Mouse (Mus musculus) liver, embryonic 12.5 days (tissue): ENCODE results near the gene Gnai1. TPM values are rescaled to one million over a fixed set of nuclear protein-coding genes. Genes with fewer than 3 reads are reported as not detected.

ENCODE experiments used
- ATAC-seq: fragments of 200-750 bp; cut with Nextera tagmentation; 2 replicates; pipeline ENCODE4 v1.8.0; 2017; ENCODE audit warnings: moderate number of reproducible peaks, mild to moderate bottlenecking, moderate library complexity
- H3K27ac ChIP-seq: fragments of 300-500 bp; sonication (generic); 2 replicates; pipeline ENCODE4 v1.5.1; 2016; ENCODE audit warnings: mild to moderate bottlenecking
- H3K27me3 ChIP-seq: fragments of 300-500 bp; sonication (generic); replicated peaks from 2 replicates; pipeline ENCODE4 v1.6.1; 2016; ENCODE audit warnings: mild to moderate bottlenecking, moderate library complexity
- H3K36me3 ChIP-seq: fragments of 300-500 bp; sonication (generic); 2 replicates; pipeline ENCODE4 v1.6.1; 2016; ENCODE audit warnings: mild to moderate bottlenecking, moderate library complexity
- H3K4me1 ChIP-seq: fragments of 300-500 bp; sonication (generic); 2 replicates; pipeline ENCODE4 v1.6.1; 2016
- H3K4me2 ChIP-seq: fragments of 300-500 bp; sonication (generic); 2 replicates; pipeline ENCODE4 v1.6.1; 2016; ENCODE audit warnings: mild to moderate bottlenecking, moderate library complexity
- H3K4me3 ChIP-seq: fragments of 300-500 bp; sonication (generic); 2 replicates; pipeline ENCODE4 v1.5.1; 2016; ENCODE audit warnings: mild to moderate bottlenecking, moderate library complexity
- H3K9ac ChIP-seq: fragments of 300-500 bp; sonication (generic); 2 replicates; pipeline ENCODE4 v1.6.1; 2016; ENCODE audit warnings: mild to moderate bottlenecking, moderate library complexity
- H3K9me3 ChIP-seq: fragments of 300-500 bp; sonication (generic); replicated peaks from 2 replicates; pipeline ENCODE4 v1.6.1; 2016; ENCODE audit warnings: mild to moderate bottlenecking, moderate library complexity
- WGBS: fragments of 180-500 bp; shearing (Covaris S2); methylation state at CpG from one replicate; pipeline ENCODE4 v1.1.7; 2016; ENCODE audit not compliant: insufficient replicate concordance; 5-methylcytosine and 5-hydroxymethylcytosine counted together
- polyA plus RNA-seq: library from polyadenylated mRNA; unstranded; fragments of >200 nt; fragmentation: Nextera tagmentation; extraction: Ambion mirVana; gene quantifications from 2 replicates; pipeline ENCODE4 v1.2.1, GENCODE M21; 2016

The Gnai1 gene
- polyA plus RNA-seq, 1 experiment from 2014 or later: 4.2 TPM

DNA sequence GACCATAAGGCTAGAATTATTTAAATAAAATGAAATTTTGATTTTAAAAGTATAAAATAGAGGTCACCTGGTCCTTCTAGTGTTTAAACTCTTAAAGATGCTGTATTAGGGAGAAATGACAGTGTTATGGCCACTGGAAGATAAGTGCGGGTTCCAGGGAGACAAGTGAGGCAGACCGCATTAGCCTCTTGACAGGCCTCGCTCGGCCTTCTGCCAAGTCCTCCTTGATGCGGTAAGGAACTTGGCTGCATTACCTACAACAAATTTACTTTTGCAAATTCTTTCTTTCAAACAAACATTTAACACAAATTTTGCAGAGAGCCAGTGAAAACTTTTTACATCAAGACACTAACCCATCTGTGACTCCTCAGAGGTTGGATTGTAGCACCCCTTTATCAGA, 27.9 kb downstream of the Gnai1 start:
- 82% methylated on average over 5 of the region's 5 CpGs for WGBS
- Histone ChIP-seq H3K9me3 (no peaks in the 10 kb centered on the region), H3K27ac (no peak overlapping the region), H3K4me2 (no peak overlapping the region), H3K27me3 (no peaks in the 10 kb centered on the region), H3K36me3 (no peaks in the 10 kb centered on the region), H3K4me3 (no peak overlapping the region), H3K9ac (no peak overlapping the region), H3K4me1 (no peaks in the 10 kb centered on the region)
- no peak for ATAC-seq

GRCm38 (mm10) chr5:18330726-18331125, 29.4 kb downstream of the Gnai1 start:
- Histone ChIP-seq H3K9me3 (no peaks in the 10 kb centered on the region), H3K27ac (no peak overlapping the region), H3K4me1 (no peaks in the 10 kb centered on the region), H3K4me2 (no peak overlapping the region), H3K9ac (no peak overlapping the region), H3K4me3 (no peak overlapping the region), H3K27me3 (no peaks in the 10 kb centered on the region), H3K36me3 (no peaks in the 10 kb centered on the region)
- WGBS: 66% methylated on average over 8 of the region's 8 CpGs
- ATAC-seq: no peak

- no peak for ATAC-seq
- Histone ChIP-seq H3K27me3 (no peaks in the 10 kb centered on the region), H3K36me3 (no peaks in the 10 kb centered on the region), H3K4me1 (no peaks in the 10 kb centered on the region), H3K9ac (no peak overlapping the region), H3K9me3 (no peaks in the 10 kb centered on the region), H3K27ac (no peak overlapping the region), H3K4me2 (no peak overlapping the region), H3K4me3 (no peak overlapping the region)
- 77% methylated on average over 6 of the region's 6 CpGs for WGBS
Measured at GRCm38 (mm10) chr5:18326159-18326558, 34.0 kb downstream of the Gnai1 start.

DNA sequence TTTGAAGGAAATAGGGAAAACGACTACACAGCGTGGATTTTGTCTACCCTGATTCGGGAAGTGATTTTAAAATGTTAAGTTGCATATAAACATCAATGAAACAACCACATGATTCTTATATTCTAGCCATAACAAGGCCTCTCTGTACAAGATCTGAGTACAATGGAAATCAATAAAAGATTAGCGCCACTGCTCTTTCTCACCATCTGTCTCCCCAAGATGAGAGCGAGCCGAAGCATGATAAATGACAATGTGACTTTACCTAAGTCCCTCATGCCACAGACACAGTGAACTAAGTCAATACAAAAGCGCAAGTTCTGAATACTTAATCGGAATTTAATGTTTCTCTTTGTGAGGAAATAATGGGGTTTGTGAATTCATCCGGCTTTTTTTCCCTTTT, 36.6 kb downstream of the Gnai1 start:
- Histone ChIP-seq H3K27ac (no peak overlapping the region), H3K36me3 (no peaks in the 10 kb centered on the region), H3K4me3 (no peak overlapping the region), H3K4me1 (no peaks in the 10 kb centered on the region), H3K4me2 (no peak overlapping the region), H3K9ac (no peak overlapping the region), H3K27me3 (no peaks in the 10 kb centered on the region), H3K9me3 (no peaks in the 10 kb centered on the region)
- WGBS: 72% methylated on average over 9 of the region's 9 CpGs
- no peak for ATAC-seq

GRCm38 (mm10) chr5:18321661-18322060, 38.5 kb downstream of the Gnai1 start:
- H3K9ac ChIP-seq: no peak overlapping the region
- no peak overlapping the region for H3K4me2 ChIP-seq
- H3K27ac ChIP-seq: no peak overlapping the region
- no peak for ATAC-seq
- H3K9me3 ChIP-seq: no peaks in the 10 kb centered on the region
- no peaks in the 10 kb centered on the region for H3K4me1 ChIP-seq
- no peaks in the 10 kb centered on the region for H3K36me3 ChIP-seq
- WGBS: 59% methylated on average over 3 of the region's 3 CpGs
- no peaks in the 10 kb centered on the region for H3K27me3 ChIP-seq
- H3K4me3 ChIP-seq: no peak overlapping the region

- no peaks in the 10 kb centered on the region for H3K9me3 ChIP-seq
- H3K4me1 ChIP-seq: no peaks in the 10 kb centered on the region
- 46% methylated on average over 4 of the region's 4 CpGs for WGBS
- H3K27me3 ChIP-seq: no peaks in the 10 kb centered on the region
- no peak overlapping the region for H3K27ac ChIP-seq
- no peaks in the 10 kb centered on the region for H3K36me3 ChIP-seq
- no peak overlapping the region for H3K4me2 ChIP-seq
- ATAC-seq: no peak
- H3K9ac ChIP-seq: no peak overlapping the region
- no peak overlapping the region for H3K4me3 ChIP-seq
Measured at GRCm38 (mm10) chr5:18318846-18319245, 41.3 kb downstream of the Gnai1 start.

GRCm38 (mm10) chr5:18307229-18307804, 52.8 kb downstream of the Gnai1 start:
- H3K4me1 ChIP-seq: no peaks in the 10 kb centered on the region
- WGBS: 25% methylated on average over 1 of the region's 1 CpGs
- H3K36me3 ChIP-seq: no peaks in the 10 kb centered on the region

DNA sequence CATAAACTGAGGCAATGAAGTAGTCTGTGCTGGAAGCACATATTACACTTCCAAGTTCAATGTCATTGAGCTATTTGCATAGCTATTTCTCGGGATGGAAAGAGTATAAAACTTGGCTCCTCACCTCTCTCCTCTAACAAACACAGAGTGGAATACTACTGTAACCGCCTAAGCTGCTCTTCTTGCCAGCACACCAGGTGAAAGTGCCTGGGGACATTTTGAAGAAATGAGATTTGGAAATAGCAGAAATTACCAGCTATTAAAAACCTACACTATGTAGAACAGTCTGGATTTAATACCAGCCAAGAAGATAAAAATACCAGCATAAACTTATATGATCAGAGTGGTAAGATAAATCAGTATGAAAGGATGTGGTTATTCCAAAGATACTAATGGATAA, 63.6 kb downstream of the Gnai1 start:
- no peak overlapping the region for H3K27ac ChIP-seq
- H3K9me3 ChIP-seq: no peaks in the 10 kb centered on the region
- no peaks in the 10 kb centered on the region for H3K36me3 ChIP-seq
- no peak overlapping the region for H3K4me2 ChIP-seq
- 51% methylated on average over 2 of the region's 2 CpGs for WGBS
- no peaks in the 10 kb centered on the region for H3K4me1 ChIP-seq
- no peak overlapping the region for H3K9ac ChIP-seq
- no peaks in the 10 kb centered on the region for H3K27me3 ChIP-seq
- no peak for ATAC-seq
- H3K4me3 ChIP-seq: no peak overlapping the region

More at GRCm38 (mm10) chr5:18307229-18307804, 52.8 kb downstream of the Gnai1 start:
- no peak overlapping the region for H3K9ac ChIP-seq
- H3K4me2 ChIP-seq: no peak overlapping the region
- ATAC-seq: no peak
- H3K27ac ChIP-seq: no peak overlapping the region
- no peaks in the 10 kb centered on the region for H3K9me3 ChIP-seq
- no peak overlapping the region for H3K4me3 ChIP-seq
- H3K27me3 ChIP-seq: no peaks in the 10 kb centered on the region

DNA sequence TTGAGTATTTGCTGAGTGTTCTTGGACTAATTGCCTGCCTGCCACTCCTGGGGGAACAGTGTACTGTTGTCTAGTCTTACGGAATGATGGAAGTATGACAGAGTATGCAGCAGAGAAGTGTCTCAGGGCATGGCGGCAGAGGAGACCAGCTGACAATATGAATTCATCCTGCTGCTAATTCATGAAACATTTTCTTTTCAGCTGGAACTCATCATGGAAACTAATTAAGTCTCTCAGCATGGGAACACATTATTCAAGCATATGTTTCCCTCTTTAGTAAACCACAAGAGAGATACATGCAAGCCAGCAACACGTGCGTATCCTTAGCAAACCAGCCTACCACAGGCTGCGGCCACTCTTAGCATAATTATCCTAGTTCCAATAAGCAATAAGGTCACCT, 67.4 kb downstream of the Gnai1 start:
- no peak for ATAC-seq
- H3K9ac ChIP-seq: no peak overlapping the region
- WGBS: 82% methylated on average over 5 of the region's 5 CpGs

DNA sequence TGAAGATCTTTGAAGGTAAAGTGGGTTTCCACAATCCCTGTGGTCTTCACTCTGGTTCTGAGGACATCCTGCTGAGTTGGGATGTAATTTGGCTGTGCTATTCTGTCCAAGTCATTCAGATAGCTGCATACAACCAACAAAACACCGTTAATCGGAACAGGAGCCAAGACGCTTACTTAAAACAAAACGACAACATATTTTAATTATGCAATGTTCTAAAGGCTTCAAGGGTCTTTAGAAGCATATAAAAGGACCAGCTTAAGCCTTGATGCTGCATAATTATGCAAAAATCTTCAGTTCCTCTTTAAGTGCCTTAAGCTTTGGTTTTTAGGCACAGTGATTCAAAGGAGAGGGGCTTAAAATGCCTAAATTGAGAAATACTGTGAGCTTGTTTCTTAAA, 70.6 kb downstream of the Gnai1 start:
- no peak overlapping the region for H3K27ac ChIP-seq
- no peak overlapping the region for H3K9ac ChIP-seq
- H3K4me2 ChIP-seq: no peak overlapping the region
- 68% methylated on average over 4 of the region's 4 CpGs for WGBS
- peaks cover 6% of the 10 kb centered on the region; the same call in 1 of the 2 replicates for H3K9me3 ChIP-seq
- H3K4me1 ChIP-seq: no peaks in the 10 kb centered on the region
- ATAC-seq: no peak
- peaks cover 6% of the 10 kb centered on the region; the same call in 1 of the 2 replicates for H3K36me3 ChIP-seq
- no peak overlapping the region for H3K4me3 ChIP-seq
- no peaks in the 10 kb centered on the region for H3K27me3 ChIP-seq

More for the DNA sequence above, 67.4 kb downstream of the Gnai1 start:
- Histone ChIP-seq H3K27ac (no peak overlapping the region), H3K4me1 (no peaks in the 10 kb centered on the region), H3K9me3 (no peaks in the 10 kb centered on the region), H3K27me3 (no peaks in the 10 kb centered on the region), H3K4me3 (no peak overlapping the region), H3K4me2 (no peak overlapping the region), H3K36me3 (no peaks in the 10 kb centered on the region)

- Histone ChIP-seq H3K9me3 (peaks cover 6% of the 10 kb centered on the region; the same call in 1 of the 2 replicates), H3K4me2 (no peak overlapping the region), H3K9ac (no peak overlapping the region), H3K36me3 (peaks cover 6% of the 10 kb centered on the region; the same call in 1 of the 2 replicates), H3K27ac (no peak overlapping the region), H3K4me1 (no peaks in the 10 kb centered on the region), H3K27me3 (no peaks in the 10 kb centered on the region), H3K4me3 (no peak overlapping the region)
- ATAC-seq: no peak
- WGBS: 77% methylated on average over 7 of the region's 7 CpGs
Measured at GRCm38 (mm10) chr5:18288694-18289093, 71.5 kb downstream of the Gnai1 start.

DNA sequence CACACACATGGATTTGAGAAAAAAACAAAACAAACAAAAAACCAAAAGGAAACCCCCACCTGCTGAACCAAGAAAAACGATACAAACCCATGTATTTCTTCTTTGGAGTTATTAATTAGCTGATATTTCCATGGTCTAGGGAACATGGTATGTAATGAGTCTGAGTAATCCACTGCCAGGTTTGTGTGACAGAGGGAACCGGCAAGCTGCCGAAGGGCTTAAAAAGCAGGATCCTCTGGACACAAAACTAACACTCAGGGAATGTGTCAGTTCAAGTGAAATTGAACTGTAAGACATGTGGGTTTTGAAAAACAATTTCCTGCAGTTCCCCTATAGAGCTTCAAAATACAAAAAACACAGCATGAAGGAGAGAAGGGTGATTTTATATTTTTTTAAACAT, 72.1 kb downstream of the Gnai1 start:
- 68% methylated on average over 3 of the region's 3 CpGs for WGBS
- peaks cover 6% of the 10 kb centered on the region; the same call in 1 of the 2 replicates for H3K36me3 ChIP-seq

GRCm38 (mm10) chr5:18282095-18282494, 78.1 kb downstream of the Gnai1 start:
- Histone ChIP-seq H3K9me3 (peaks cover 6% of the 10 kb centered on the region; the same call in 1 of the 2 replicates), H3K36me3 (peaks cover 6% of the 10 kb centered on the region; the same call in 1 of the 2 replicates), H3K27ac (no peak overlapping the region), H3K4me1 (no peaks in the 10 kb centered on the region), H3K4me3 (no peak overlapping the region), H3K4me2 (no peak overlapping the region), H3K9ac (no peak overlapping the region), H3K27me3 (no peaks in the 10 kb centered on the region)
- ATAC-seq: no peak
- WGBS: 62% methylated on average over 3 of the region's 3 CpGs

More for the DNA sequence above, 72.1 kb downstream of the Gnai1 start:
- H3K27ac ChIP-seq: no peak overlapping the region
- peaks cover 6% of the 10 kb centered on the region; the same call in 1 of the 2 replicates for H3K9me3 ChIP-seq
- ATAC-seq: no peak
- H3K9ac ChIP-seq: no peak overlapping the region
- no peaks in the 10 kb centered on the region for H3K4me1 ChIP-seq
- no peak overlapping the region for H3K4me3 ChIP-seq
- H3K27me3 ChIP-seq: no peaks in the 10 kb centered on the region
- H3K4me2 ChIP-seq: no peak overlapping the region
